Mouse (Mus musculus): ENCODE measurements around the gene Txnl4b. TPM values are rescaled to one million over a fixed set of nuclear protein-coding genes. Genes with fewer than 3 reads are reported as not detected.

The Txnl4b gene
- polyA plus RNA-seq, 1 experiment from 2014 or later = 30.8 TPM

- H3K27ac ChIP-seq (ENCODE audit: low read length) = no peak within 1 kb of the TSS
Observed at GRCm38 (mm10) chr8:109614243-109615210, 48.8 kb downstream of the Txnl4b start, which contains the start of gene Pkd1l3. TSS of gene Pkd1l3 (plus strand) at chr8:109614517.

GRCm38 (mm10) chr8:109615569-109615968 lies 49.9 kb downstream of the Txnl4b start:
- no peak overlapping the region for H3K4me2 ChIP-seq (ENCODE audit: low read length)
- no peaks in the 10 kb centered on the region for H3K27me3 ChIP-seq (replicated peaks; ENCODE audit: control insufficient read depth, insufficient read depth, low read length)
- no peak for ATAC-seq

More at GRCm38 (mm10) chr8:109614243-109615210, 48.8 kb downstream of the Txnl4b start, which contains the start of gene Pkd1l3:
- Histone ChIP-seq H3K27me3 (replicated peaks; ENCODE audit: control insufficient read depth, insufficient read depth, low read length) (no peaks in the 10 kb centered on the region), H3K36me3 (ENCODE audit: control insufficient read depth, insufficient read depth) (no peaks in the 10 kb centered on the region), H3K9me3 (ENCODE audit: control insufficient read depth, low read length) (no peaks in the 10 kb centered on the region), H3K9ac (replicated peaks; ENCODE audit: low read depth, low read length) (no peak within 1 kb of the TSS), H3K4me2 (ENCODE audit: low read length) (no peak within 1 kb of the TSS), H3K4me3 (replicated peaks; ENCODE audit: low read length) (no peak within 1 kb of the TSS), H3K4me1 (replicated peaks; ENCODE audit: control insufficient read depth, insufficient read depth, low read length) (no peaks in the 10 kb centered on the region)
- ATAC-seq = no peak
- 64% methylated on average over 27 of the region's 27 CpGs for WGBS

More at GRCm38 (mm10) chr8:109615569-109615968, 49.9 kb downstream of the Txnl4b start:
- H3K4me3 ChIP-seq (replicated peaks; ENCODE audit: low read length) = no peak overlapping the region
- no peaks in the 10 kb centered on the region for H3K36me3 ChIP-seq (ENCODE audit: control insufficient read depth, insufficient read depth)
- H3K27ac ChIP-seq (ENCODE audit: low read length) = no peak overlapping the region
- no peaks in the 10 kb centered on the region for H3K4me1 ChIP-seq (replicated peaks; ENCODE audit: control insufficient read depth, insufficient read depth, low read length)
- no peaks in the 10 kb centered on the region for H3K9me3 ChIP-seq (ENCODE audit: control insufficient read depth, low read length)
- 96% methylated on average over 3 of the region's 3 CpGs for WGBS
- H3K9ac ChIP-seq (replicated peaks; ENCODE audit: low read depth, low read length) = no peak overlapping the region

Other genes with a start within 250 kb of the Txnl4b start
- gene Pmfbp1, start 71.9 kb upstream of the Txnl4b start, polyA plus RNA-seq (2015; fragmentation: Nextera tagmentation; extraction: Ambion mirVana) = 0.06 and 0.18 TPM in 2 replicates
- 25.1 and 25.8 TPM in 2 replicates for gene Dhx38, start within 50 bp of the Txnl4b start, polyA plus RNA-seq (2015; fragmentation: Nextera tagmentation; extraction: Ambion mirVana)
- gene Hp, start 13.3 kb downstream of the Txnl4b start, polyA plus RNA-seq (2015; fragmentation: Nextera tagmentation; extraction: Ambion mirVana) = 0.20 and 0.30 TPM in 2 replicates
- gene Dhodh, start 42.8 kb downstream of the Txnl4b start, polyA plus RNA-seq (2015; fragmentation: Nextera tagmentation; extraction: Ambion mirVana) = 35.0 and 35.5 TPM in 2 replicates
- gene Pkd1l3, start 48.6 kb downstream of the Txnl4b start, polyA plus RNA-seq (2015; fragmentation: Nextera tagmentation; extraction: Ambion mirVana) = 0.03 TPM in 1 of 2 replicates, not detected in the other
- gene Ist1, start 127.4 kb downstream of the Txnl4b start, polyA plus RNA-seq (2015; fragmentation: Nextera tagmentation; extraction: Ambion mirVana) = 187 and 199 TPM in 2 replicates
- 85.6 and 88.3 TPM in 2 replicates for gene Zfp821, start 139.7 kb downstream of the Txnl4b start, polyA plus RNA-seq (2015; fragmentation: Nextera tagmentation; extraction: Ambion mirVana)
- 4.4 and 5.1 TPM in 2 replicates for gene Atxn1l, start 171.8 kb downstream of the Txnl4b start, polyA plus RNA-seq (2015; fragmentation: Nextera tagmentation; extraction: Ambion mirVana)
- 56.0 and 65.5 TPM in 2 replicates for gene Ap1g1, start 212.7 kb downstream of the Txnl4b start, polyA plus RNA-seq (2015; fragmentation: Nextera tagmentation; extraction: Ambion mirVana)